Mouse (Mus musculus) lung, postnatal 14 days (tissue): ENCODE data around the gene Gfy.
A peak's percentile ranks its signal among the peaks of the same experiment; 100 is the strongest.

Source experiments
- DNase-seq: peaks from one replicate; pipeline ENCODE4 v3.0.0; 2021

Gfy gene

GRCm38 (mm10) chr7:45179469-45179868, at the start of gene Gfy:
Gfy (minus strand) TSS chr7:45179569.
- DNase-seq: no peak

- DNase-seq: no peak
Measured at GRCm38 (mm10) chr7:45229046-45229445, 49.7 kb upstream of the Gfy start.

- no peak for DNase-seq
Measured at GRCm38 (mm10) chr7:45228548-45228947, 49.2 kb upstream of the Gfy start.

GRCm38 (mm10) chr7:45226421-45226820, 47.1 kb upstream of the Gfy start:
- DNase-seq: no peak

- DNase-seq: no peak
Measured at GRCm38 (mm10) chr7:45224826-45225225, 45.5 kb upstream of the Gfy start.

GRCm38 (mm10) chr7:45221680-45222079, 42.3 kb upstream of the Gfy start:
- no peak for DNase-seq

GRCm38 (mm10) chr7:45216442-45217183, 37.2 kb upstream of the Gfy start:
- DNase-seq: peak; percentile 83

GRCm38 (mm10) chr7:45215673-45216441, 36.5 kb upstream of the Gfy start, which contains the start of gene Tead2:
Tead2 (plus strand) TSS chr7:45215753.
- DNase-seq: peak; percentile 69

- DNase-seq: no peak
Measured at GRCm38 (mm10) chr7:45213708-45214107, 34.3 kb upstream of the Gfy start.

- no peak for DNase-seq
Measured at GRCm38 (mm10) chr7:45212356-45212755, 33.0 kb upstream of the Gfy start.

- DNase-seq: no peak
Measured at GRCm38 (mm10) chr7:45211851-45212251, 32.5 kb upstream of the Gfy start, which contains the start of gene Dkkl1. Dkkl1 (minus strand) TSS chr7:45212147.

GRCm38 (mm10) chr7:45211070-45211469, 31.7 kb upstream of the Gfy start:
- DNase-seq: no peak

- DNase-seq: no peak
Measured at GRCm38 (mm10) chr7:45208260-45208659, 28.9 kb upstream of the Gfy start.

- peak; percentile 93 for DNase-seq
Measured at GRCm38 (mm10) chr7:45204380-45205143, 25.2 kb upstream of the Gfy start, which contains the start of gene Ccdc155. Ccdc155 (minus strand) TSS chr7:45204892.

- DNase-seq: no peak
Measured at GRCm38 (mm10) chr7:45202654-45203053, 23.3 kb upstream of the Gfy start.

- no peak for DNase-seq
Measured at GRCm38 (mm10) chr7:45198961-45199360, 19.6 kb upstream of the Gfy start.

GRCm38 (mm10) chr7:45198435-45198834, 19.1 kb upstream of the Gfy start:
- DNase-seq: peak; percentile 80

- no peak for DNase-seq
Measured at GRCm38 (mm10) chr7:45196994-45197393, 17.6 kb upstream of the Gfy start.

GRCm38 (mm10) chr7:45196176-45196535, 16.8 kb upstream of the Gfy start:
- no peak for DNase-seq

GRCm38 (mm10) chr7:45195341-45196175, 16.2 kb upstream of the Gfy start:
- DNase-seq: no peak

GRCm38 (mm10) chr7:45193871-45194785, 14.8 kb upstream of the Gfy start:
- DNase-seq: no peak
